Mouse (Mus musculus) heart, embryonic 15.5 days (tissue): Measurements from ENCODE around the gene Efna3. TPM values are rescaled to one million over a fixed set of nuclear protein-coding genes. Genes with fewer than 3 reads are reported as not detected.

ENCODE experiments used
- ATAC-seq: fragments of 200-750 bp; cut with Nextera tagmentation; replicated peaks from 2 replicates; pipeline ENCODE4 v1.8.0; 2017; ENCODE audit warnings: low read depth, moderate TSS enrichment; ENCODE audit not compliant: insufficient number of reproducible peaks, insufficient read depth, low FRiP score
- H3K27ac ChIP-seq: fragments of 300-500 bp; sonication (generic); 2 replicates; pipeline ENCODE4 v1.5.1; 2015; ENCODE audit warnings: mild to moderate bottlenecking, inconsistent platforms
- H3K27me3 ChIP-seq: fragments of 300-500 bp; sonication (generic); 2 replicates; pipeline ENCODE4 v1.6.1; 2015; ENCODE audit warnings: inconsistent platforms
- H3K36me3 ChIP-seq: fragments of 300-500 bp; sonication (generic); 2 replicates; pipeline ENCODE4 v1.6.1; 2015; ENCODE audit warnings: mild to moderate bottlenecking, inconsistent platforms
- H3K4me1 ChIP-seq: fragments of 300-500 bp; sonication (generic); replicated peaks from 2 replicates; pipeline ENCODE4 v1.6.1; 2015; ENCODE audit warnings: inconsistent platforms
- H3K4me2 ChIP-seq: fragments of 300-500 bp; sonication (generic); 2 replicates; pipeline ENCODE4 v1.6.1; 2015; ENCODE audit warnings: inconsistent platforms, mild to moderate bottlenecking, moderate library complexity
- H3K4me3 ChIP-seq: fragments of 300-500 bp; sonication (generic); 2 replicates; pipeline ENCODE4 v1.5.1; 2015; ENCODE audit warnings: mild to moderate bottlenecking, inconsistent platforms
- H3K9ac ChIP-seq: fragments of 300-500 bp; sonication (generic); 2 replicates; pipeline ENCODE4 v1.6.1; 2015; ENCODE audit warnings: mild to moderate bottlenecking, inconsistent platforms
- H3K9me3 ChIP-seq: fragments of 300-500 bp; sonication (generic); replicated peaks from 2 replicates; pipeline ENCODE4 v1.6.1; 2016; ENCODE audit warnings: inconsistent platforms
- WGBS: fragments of 180-500 bp; shearing (Covaris S2); methylation state at CpG from one replicate; pipeline ENCODE4 v1.1.7; 2015; ENCODE audit warnings: mixed read lengths; 5-methylcytosine and 5-hydroxymethylcytosine counted together
- polyA plus RNA-seq: library from polyadenylated mRNA; unstranded; fragments of >200 nt; fragmentation: Nextera tagmentation; extraction: Ambion mirVana; gene quantifications from 2 replicates; pipeline ENCODE4 v1.2.1, GENCODE M21; 2015

Gene Efna3
- polyA plus RNA-seq, 1 experiment from 2014 or later = 0.73 TPM

DNA sequence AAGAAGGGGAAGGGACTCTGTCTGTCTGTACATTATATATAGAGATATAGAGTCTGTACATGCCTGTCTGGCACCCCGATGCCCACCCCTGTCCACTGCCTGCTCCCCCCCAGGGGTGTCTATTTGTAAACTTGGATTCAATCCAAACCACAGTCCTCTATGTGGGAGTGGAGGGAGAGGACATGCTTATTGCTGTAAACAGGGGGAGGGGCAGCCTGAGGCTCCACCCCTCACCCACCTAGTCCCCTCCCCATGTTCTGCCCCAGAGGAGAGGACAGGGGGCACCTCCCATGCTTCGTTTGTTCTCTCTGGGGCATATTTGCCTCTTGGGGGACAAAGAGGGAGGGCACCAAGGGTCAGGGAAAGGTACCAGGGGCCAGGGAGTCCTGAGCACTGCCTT is 8.0 kb downstream of the Efna3 start:
- 51% methylated on average over 2 of the region's 2 CpGs for WGBS
- H3K27ac ChIP-seq = no peak overlapping the region
- H3K27me3 ChIP-seq = peaks cover 33% of the 10 kb centered on the region
- H3K9me3 ChIP-seq = no peaks in the 10 kb centered on the region
- H3K4me3 ChIP-seq = peak overlapping the region; percentile 42
- no peaks in the 10 kb centered on the region for H3K36me3 ChIP-seq
- H3K4me1 ChIP-seq = peaks cover 42% of the 10 kb centered on the region
- peak overlapping the region; percentile 73 for H3K4me2 ChIP-seq
- ATAC-seq = 0 out of 2 replicates have a peak, but pooled peaks have one; percentile 9
- H3K9ac ChIP-seq = 0 out of 2 replicates have a peak overlapping the region, but pooled peaks have one; percentile 39

DNA sequence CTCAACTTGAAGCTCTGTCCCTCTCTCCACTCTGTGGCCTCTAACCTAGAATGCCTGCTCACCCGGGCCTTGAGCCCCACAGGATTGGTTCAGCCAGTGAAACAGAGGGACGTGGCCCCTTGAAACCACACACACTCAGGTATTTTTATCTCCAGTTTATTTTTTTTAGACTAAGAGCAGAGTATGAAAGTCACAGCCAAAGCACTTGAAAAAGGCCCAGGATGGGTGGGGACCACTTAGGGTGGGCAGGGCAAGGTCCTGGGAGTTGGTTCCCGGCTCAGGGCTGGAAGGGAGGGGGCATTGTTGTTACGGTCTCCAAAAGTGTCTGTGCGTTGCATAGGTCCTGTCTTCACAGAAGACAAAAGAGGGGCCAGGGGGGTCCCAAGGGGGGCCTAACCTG is 8.4 kb downstream of the Efna3 start:
- no peak for ATAC-seq
- WGBS = 47% methylated on average over 5 of the region's 5 CpGs
- Histone ChIP-seq H3K4me2 (0 out of 2 replicates have a peak overlapping the region, but pooled peaks have one; percentile 73), H3K27ac (no peak overlapping the region), H3K27me3 (peaks cover 29% of the 10 kb centered on the region), H3K4me3 (no peak overlapping the region), H3K9me3 (no peaks in the 10 kb centered on the region), H3K9ac (no peak overlapping the region), H3K36me3 (no peaks in the 10 kb centered on the region), H3K4me1 (peaks cover 37% of the 10 kb centered on the region)

DNA sequence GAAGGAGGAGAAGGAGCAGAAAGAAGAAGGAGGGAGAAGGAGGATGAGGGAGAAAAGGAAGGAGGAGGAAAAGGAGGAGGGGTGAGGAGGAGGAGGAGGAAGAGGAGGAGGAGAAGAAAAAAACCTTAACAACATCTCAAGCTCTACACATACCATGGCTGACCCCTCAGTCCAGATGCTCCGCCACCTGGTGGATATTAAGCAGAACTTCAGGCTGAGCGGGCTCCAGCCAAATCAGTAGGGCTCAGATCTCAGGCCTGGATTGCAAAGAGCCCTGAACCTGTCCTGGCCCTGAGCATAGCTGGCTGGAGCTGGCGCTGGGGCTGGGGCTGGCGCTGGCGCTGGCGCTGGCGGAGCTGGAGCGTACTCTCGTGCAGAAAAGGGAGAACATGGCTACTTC is 14.7 kb downstream of the Efna3 start:
- Histone ChIP-seq H3K9ac (no peak overlapping the region), H3K9me3 (no peaks in the 10 kb centered on the region), H3K36me3 (no peaks in the 10 kb centered on the region), H3K4me2 (no peak overlapping the region), H3K27me3 (no peaks in the 10 kb centered on the region), H3K4me1 (0 out of 2 replicates have a peak, but pooled peaks cover 2% of the 10 kb centered on the region), H3K27ac (no peak overlapping the region), H3K4me3 (no peak overlapping the region)
- WGBS = 4% methylated on average over 9 of the region's 9 CpGs
- ATAC-seq = peak; percentile 84

DNA sequence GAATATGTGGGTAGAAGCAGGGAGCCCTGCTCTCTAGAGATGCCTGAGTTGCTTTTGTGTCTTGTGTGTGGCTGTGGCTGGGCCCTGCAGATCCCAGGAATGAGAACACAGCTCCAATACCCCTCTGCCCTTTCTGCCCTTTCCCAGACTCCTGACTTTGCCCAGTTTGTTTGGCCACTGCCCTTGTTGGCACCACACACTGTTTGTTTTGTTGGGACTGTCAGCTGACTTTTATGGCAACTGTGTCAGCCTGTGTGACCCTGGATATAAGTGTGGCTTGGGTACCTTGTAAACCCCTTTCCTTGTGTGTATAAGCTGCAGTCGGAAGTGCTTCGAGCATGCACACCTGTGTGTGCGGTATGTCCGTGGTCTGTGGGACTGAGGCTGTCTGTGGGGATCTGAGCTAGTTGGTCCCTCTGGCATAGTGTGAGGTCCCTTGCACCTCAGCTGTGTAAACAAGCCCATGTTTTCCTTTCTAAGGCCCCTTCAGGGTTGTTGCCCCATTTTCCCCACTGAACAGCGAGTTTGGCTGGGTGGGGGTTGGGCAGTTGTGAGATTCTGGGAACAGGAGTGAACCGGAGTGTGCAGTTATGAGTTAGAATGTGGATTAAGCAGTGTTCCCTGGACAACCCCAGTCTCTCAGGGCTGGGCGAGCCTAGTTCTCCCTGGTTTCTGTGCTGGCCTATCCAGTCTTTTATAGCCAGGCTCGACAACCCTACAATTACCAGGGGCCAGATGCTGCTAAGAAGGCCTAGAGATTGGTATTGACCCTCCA is 17.0 kb downstream of the Efna3 start:
- no peak for ATAC-seq
- no peak overlapping the region for H3K27ac ChIP-seq
- 77% methylated on average over 8 of the region's 8 CpGs for WGBS
- no peaks in the 10 kb centered on the region for H3K27me3 ChIP-seq
- H3K4me2 ChIP-seq = no peak overlapping the region
- no peak overlapping the region for H3K4me3 ChIP-seq
- H3K9me3 ChIP-seq = no peaks in the 10 kb centered on the region
- H3K36me3 ChIP-seq = no peaks in the 10 kb centered on the region
- H3K4me1 ChIP-seq = 0 out of 2 replicates have a peak, but pooled peaks cover 2% of the 10 kb centered on the region
- no peak overlapping the region for H3K9ac ChIP-seq

DNA sequence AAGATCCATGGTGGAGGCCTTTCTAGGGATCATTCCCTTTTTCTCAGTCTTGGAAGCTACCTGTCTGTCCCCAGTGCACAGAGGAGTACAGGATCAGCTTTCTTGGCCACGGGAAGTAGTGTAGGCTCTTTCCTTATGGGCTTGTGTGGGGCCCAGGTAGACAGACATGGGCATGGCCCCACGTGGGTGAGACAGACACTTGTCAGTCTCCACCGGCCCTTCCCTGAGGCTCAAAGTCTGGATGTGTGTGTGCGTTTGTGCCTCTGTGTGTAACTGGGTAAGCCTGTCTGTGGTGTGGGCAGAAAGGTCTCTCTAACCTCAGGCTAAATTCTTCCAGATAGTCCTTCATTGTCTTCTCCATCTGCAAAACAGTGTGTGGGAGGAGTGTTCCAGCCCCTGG is 17.7 kb downstream of the Efna3 start:
- no peak overlapping the region for H3K27ac ChIP-seq
- H3K9ac ChIP-seq = no peak overlapping the region
- ATAC-seq = no peak
- H3K9me3 ChIP-seq = no peaks in the 10 kb centered on the region
- H3K4me1 ChIP-seq = peaks cover 2% of the 10 kb centered on the region; the same call in 1 of the 2 replicates
- H3K4me2 ChIP-seq = no peak overlapping the region
- H3K36me3 ChIP-seq = no peaks in the 10 kb centered on the region
- no peaks in the 10 kb centered on the region for H3K27me3 ChIP-seq
- 77% methylated on average over 4 of the region's 4 CpGs for WGBS
- no peak overlapping the region for H3K4me3 ChIP-seq

DNA sequence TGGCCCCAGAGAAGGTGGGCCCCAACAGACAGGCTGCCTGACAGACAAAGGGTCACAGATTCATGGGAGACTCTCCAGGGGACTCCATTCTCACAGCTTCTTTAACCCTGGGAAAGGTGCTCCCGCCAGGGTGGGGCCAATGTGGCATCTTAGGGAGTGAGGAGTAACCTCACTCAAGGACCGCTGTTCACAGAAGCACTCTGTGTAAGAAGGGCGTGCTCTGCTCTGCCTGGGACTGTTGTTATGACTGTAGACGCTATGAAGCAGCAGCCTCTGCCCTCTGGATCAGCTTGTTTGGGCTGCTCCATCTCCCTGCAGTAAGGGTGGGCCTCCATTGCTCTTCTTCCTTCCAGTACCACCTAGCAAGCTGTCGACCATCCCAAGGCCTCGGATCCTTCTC is 18.3 kb downstream of the Efna3 start:
- no peak for ATAC-seq
- peaks cover 9% of the 10 kb centered on the region for H3K4me1 ChIP-seq
- no peak overlapping the region for H3K4me2 ChIP-seq
- no peak overlapping the region for H3K4me3 ChIP-seq
- no peaks in the 10 kb centered on the region for H3K27me3 ChIP-seq
- H3K27ac ChIP-seq = no peak overlapping the region
- 58% methylated on average over 6 of the region's 6 CpGs for WGBS
- no peak overlapping the region for H3K9ac ChIP-seq
- no peaks in the 10 kb centered on the region for H3K9me3 ChIP-seq
- no peaks in the 10 kb centered on the region for H3K36me3 ChIP-seq

DNA sequence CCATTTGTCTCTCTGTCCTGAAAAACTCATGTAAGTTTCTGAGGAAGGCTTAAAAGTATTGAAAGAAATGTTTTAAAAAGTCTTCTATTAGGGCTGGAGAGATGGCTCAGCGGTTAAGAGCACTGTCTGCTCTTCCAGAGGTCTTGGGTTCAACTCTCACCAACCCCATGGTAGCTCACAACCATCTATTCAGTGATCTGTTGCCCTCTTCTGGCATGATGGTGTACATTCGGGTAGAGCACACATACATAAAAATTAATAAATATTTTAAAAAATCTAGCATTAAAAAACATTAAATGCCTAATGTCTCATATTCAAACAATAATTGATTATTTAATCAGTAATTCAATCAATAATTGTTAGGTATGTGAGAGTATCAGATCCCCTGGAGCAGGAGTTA is 22.3 kb downstream of the Efna3 start:
- no peaks in the 10 kb centered on the region for H3K36me3 ChIP-seq
- no peak overlapping the region for H3K9ac ChIP-seq
- H3K4me3 ChIP-seq = no peak overlapping the region
- H3K27ac ChIP-seq = no peak overlapping the region
- H3K9me3 ChIP-seq = no peaks in the 10 kb centered on the region
- H3K4me1 ChIP-seq = peaks cover 10% of the 10 kb centered on the region
- H3K27me3 ChIP-seq = no peaks in the 10 kb centered on the region
- H3K4me2 ChIP-seq = no peak overlapping the region
- ATAC-seq = no peak
- 62% methylated on average over 2 of the region's 2 CpGs for WGBS

DNA sequence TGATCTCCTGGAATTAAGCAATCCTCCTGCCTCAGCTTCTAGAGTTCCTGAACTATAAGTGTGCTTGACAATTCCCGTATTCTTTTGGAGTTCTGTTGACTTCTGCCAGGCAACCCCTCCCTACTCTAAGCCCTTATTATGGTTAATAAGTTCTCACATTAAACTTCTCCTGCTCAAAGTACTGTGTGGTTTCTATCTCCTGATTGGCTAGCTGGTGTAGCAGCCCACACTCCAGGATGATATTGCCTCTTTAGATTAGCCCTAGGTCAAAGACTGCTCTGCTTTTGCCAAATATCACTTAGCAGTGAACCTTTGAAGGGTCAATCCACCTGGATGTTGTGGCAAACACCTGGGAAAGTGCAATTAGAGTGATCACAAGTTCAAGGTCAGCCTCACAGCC is 22.7 kb downstream of the Efna3 start:
- H3K9ac ChIP-seq = 0 out of 2 replicates have a peak overlapping the region, but pooled peaks have one; percentile 34
- WGBS = 40% methylated on average over 1 of the region's 1 CpGs
- H3K4me3 ChIP-seq = peak overlapping the region; percentile 42

DNA sequence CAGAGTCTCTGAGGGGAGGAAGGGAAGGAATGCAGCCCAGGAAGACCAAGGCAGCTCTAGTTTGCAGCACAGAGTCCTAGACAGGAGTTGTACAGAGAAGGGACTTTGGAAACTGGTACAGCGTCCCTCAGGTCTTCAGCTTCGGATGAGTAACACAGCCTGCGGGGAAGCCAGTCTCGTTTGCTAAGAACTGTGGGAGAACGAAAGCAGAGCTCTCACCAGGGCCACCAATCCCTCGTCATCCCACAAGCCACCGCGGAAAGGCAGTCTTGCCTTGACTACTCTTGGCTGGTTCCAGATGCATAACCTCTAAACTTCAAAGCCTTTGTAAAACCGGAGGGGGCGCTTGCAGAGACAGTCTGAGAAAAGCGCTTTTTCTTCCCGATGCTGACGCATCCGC is 23.3 kb downstream of the Efna3 start:
- Histone ChIP-seq H3K27me3 (no peaks in the 10 kb centered on the region), H3K4me3 (peak overlapping the region; percentile 42), H3K4me2 (peak overlapping the region; percentile 66), H3K9me3 (no peaks in the 10 kb centered on the region), H3K36me3 (no peaks in the 10 kb centered on the region), H3K9ac (peak overlapping the region; percentile 34; the same call in 1 of the 2 replicates), H3K27ac (no peak overlapping the region), H3K4me1 (peaks cover 10% of the 10 kb centered on the region)
- ATAC-seq = no peak
- under 1% methylated on average over 14 of the region's 14 CpGs for WGBS

More for the DNA sequence above, 22.7 kb downstream of the Efna3 start:
- Histone ChIP-seq H3K4me1 (peaks cover 10% of the 10 kb centered on the region), H3K27ac (no peak overlapping the region), H3K4me2 (peak overlapping the region; percentile 66), H3K36me3 (no peaks in the 10 kb centered on the region), H3K27me3 (no peaks in the 10 kb centered on the region), H3K9me3 (no peaks in the 10 kb centered on the region)
- ATAC-seq = no peak

DNA sequence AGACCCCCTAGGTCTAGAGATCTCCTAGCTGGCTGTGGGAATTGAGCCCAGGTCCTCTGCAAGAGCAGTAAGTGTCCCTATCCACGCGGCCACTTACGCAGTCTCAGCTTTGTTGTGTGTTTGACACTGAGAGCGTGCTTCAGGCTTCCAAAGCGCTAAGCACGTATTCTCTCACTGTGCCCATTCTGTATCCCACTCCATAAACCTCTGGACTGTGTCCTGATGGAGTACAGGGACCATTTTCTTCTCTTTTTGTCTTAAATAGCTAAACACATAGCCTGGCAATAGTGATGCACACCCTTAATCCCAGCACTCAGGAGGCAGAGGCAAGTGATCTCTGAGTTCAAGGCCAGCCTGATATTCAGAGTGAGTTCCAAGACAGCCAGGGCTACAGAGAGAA is 23.9 kb downstream of the Efna3 start:
- Histone ChIP-seq H3K4me1 (peaks cover 10% of the 10 kb centered on the region), H3K36me3 (no peaks in the 10 kb centered on the region), H3K4me3 (no peak overlapping the region), H3K9ac (no peak overlapping the region), H3K9me3 (no peaks in the 10 kb centered on the region), H3K4me2 (peak overlapping the region; percentile 66; the same call in 1 of the 2 replicates), H3K27me3 (no peaks in the 10 kb centered on the region), H3K27ac (no peak overlapping the region)
- ATAC-seq = no peak
- WGBS = 80% methylated on average over 6 of the region's 6 CpGs

DNA sequence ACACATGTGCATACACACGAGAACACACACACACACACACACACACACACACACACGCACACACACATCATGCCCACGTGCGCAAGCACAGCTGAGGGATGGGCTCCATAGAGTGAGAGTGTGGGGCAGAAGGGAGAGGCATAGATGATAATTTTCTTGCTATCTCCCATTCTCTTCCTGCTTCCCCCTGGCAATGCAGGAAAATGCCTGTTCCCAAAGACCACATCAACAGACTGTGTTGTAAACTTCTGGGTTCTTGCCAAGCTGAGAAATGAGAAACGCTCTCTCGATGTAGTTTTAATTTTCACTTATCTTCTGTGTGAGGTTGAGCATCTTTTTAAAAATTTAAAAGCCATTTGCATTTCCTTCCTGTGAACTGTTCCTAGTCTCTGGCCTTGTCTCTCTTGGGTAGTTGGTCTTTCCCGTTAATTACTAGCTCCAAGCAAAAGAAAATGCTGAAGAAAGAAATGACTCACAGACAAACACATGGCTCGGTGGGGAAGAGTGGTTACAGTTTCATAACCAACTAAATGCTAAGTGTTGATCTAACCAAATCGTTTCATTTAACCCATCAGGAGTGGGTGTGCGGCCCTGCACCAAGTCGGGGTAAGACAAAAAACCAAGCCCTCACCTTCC is 25.9 kb downstream of the Efna3 start:
- no peak overlapping the region for H3K4me3 ChIP-seq
- H3K27me3 ChIP-seq = no peaks in the 10 kb centered on the region
- no peaks in the 10 kb centered on the region for H3K36me3 ChIP-seq
- 73% methylated on average over 11 of the region's 11 CpGs for WGBS
- no peak for ATAC-seq
- no peak overlapping the region for H3K27ac ChIP-seq
- H3K4me1 ChIP-seq = peaks cover 10% of the 10 kb centered on the region
- no peak overlapping the region for H3K9ac ChIP-seq
- no peaks in the 10 kb centered on the region for H3K9me3 ChIP-seq
- H3K4me2 ChIP-seq = no peak overlapping the region
